Mouse (Mus musculus): ENCODE data around the gene Vill.

Gene Vill

DNA sequence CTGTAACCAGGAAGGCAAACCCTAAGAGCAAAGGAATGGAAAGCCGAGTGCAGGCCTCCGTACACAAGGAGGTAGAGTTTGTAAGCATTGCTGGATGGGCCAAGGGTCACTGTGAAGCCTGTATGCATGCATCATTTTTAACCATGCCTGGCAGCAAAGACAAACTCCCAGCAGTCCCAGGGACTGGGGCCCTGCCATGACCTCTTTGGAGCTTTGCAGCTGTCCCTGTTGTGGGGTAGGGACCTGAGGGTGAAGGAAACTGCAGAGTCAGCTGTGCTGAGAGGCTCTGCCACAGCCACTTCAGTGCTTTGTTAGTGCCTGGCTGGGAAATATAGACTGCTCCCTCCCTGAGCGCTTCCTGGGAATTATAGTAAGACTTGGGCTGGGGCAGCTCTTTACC, 58.1 kb downstream of the Vill start:
- no peak for DNase-seq (ENCODE audit: low spot score)

- DNase-seq (ENCODE audit: low spot score): no peak
These were observed 62.3 kb downstream of the Vill start for GRCm38 (mm10) chr9:119114911-119115310.

DNA sequence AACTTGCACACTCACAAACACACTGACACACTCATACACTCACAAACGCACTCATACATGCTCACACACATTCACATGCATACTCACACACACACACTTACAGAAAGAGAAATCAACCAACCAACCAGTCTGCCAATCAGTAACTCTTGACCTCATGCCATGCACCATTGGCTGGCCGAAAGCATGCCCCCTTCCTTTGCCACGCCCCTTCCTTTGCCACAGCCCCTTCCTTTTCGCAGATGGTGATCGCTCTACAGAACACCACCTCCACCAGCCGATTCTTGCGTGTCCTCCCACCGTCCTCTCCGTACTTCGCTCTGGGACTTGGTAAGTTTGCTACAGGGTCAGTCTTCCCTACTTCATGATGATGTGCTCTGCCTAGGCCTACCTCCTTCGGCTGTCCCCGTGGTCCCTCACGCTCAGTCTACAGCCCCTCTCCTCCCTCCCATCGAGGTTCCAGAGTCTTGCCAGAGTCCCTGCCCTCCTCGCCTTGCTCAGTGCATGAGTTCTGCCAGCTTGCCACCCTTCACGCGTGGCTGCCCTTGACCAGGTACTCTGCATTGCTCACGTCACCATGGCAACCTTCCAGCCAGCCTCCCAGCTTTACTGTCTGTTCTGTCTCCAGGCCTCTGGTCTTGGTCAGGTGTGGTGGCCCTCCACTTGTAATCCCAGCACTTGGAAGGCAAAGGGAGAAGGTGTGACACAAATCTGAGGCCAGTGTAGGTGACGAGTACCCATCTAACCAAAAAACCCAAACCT, 67.0 kb downstream of the Vill start:
- no peak for DNase-seq (ENCODE audit: low spot score)

DNA sequence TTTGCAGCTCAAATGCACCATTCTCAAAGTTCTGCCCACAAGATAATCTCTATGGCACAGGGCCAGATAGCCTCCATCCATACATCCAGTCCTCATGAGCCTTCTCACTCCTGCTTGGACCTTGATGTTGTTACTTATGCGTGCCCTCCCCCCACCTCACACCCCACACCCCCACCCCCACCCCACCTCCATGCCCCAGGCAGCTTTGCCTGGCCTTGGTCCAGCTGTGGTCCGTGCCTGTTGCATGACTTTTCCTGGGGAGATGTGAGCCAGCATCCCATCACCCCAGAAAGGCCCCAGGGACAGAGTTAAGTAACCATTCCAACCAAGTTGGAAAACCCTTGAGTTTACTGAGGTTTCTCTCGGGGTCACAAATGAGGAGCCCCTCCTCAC, 67.6 kb downstream of the Vill start:
- DNase-seq (ENCODE audit: low spot score): no peak
